8 mouse cellular contexts compared by ENCODE assay signal in the genomic region with DNA sequence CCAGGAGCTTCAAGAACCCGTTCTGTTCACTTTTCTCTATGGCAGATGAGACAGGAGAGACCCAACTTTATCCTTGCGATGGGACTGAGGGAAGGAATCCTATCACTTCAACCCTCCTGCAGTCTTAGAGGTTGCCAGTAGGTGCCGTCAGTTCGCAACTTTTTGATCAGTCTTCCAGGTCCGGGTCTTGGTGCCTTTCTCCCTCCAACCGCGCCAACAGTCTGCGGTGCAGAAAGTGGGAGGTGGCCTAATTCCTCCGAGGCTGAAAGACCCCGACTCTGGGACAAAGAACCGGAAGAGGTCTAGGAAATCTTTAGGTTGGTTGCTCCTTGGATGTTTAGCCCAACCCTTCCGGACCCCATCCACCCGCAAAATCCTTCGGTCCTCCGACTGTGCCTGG. TPM values are rescaled to one million over a fixed set of nuclear protein-coding genes. Genes with fewer than 3 reads are reported as not detected.
DNase-seq lines count a peak whose midpoint lies in the region; ATAC-seq lines count a peak whose summit lies in the region.

No protein-coding gene starts in this region.

- H3K9ac ChIP-seq in hindbrain, embryonic 12.5 days, result peak overlapping the region; percentile 88

- H3K4me1 ChIP-seq in hindbrain, embryonic 12.5 days, result peaks cover 32% of the 10 kb centered on the region

- no peaks in the 10 kb centered on the region for H3K27me3 ChIP-seq in hindbrain, embryonic 12.5 days

- peak overlapping the region; percentile 91 for H3K27ac ChIP-seq in hindbrain, embryonic 12.5 days

- H3K4me3 ChIP-seq in hindbrain, embryonic 12.5 days, result peak overlapping the region; percentile 65

- H3K4me2 ChIP-seq in hindbrain, embryonic 12.5 days (replicated peaks), result peak overlapping the region; percentile 95

- H3K36me3 ChIP-seq in hindbrain, embryonic 12.5 days, result no peaks in the 10 kb centered on the region

- 1% methylated on average over 15 of the region's 15 CpGs for WGBS in hindbrain, embryonic 12.5 days

- no peaks in the 10 kb centered on the region for H3K9me3 ChIP-seq in hindbrain, embryonic 12.5 days (replicated peaks)

- DNase-seq in Muller cell, postnatal 12 days (ENCODE audit: inconsistent ontology term), result peak; percentile 74
- peak; percentile 58 for DNase-seq in cerebellum, adult 8-10 months
- peak; percentile 56 to 83 for DNase-seq in frontal cortex, postnatal 10 days (ENCODE audit: low spot score in 2 of 2)
- peak; percentile 85 to 88 for DNase-seq in layer of hippocampus, postnatal 10 days (ENCODE audit: low spot score in 2 of 2)
- DNase-seq in lung, postnatal 14 days, result peak; percentile 84
- DNase-seq in ovary, postnatal 36 days (ENCODE audit: low spot score), result peak; percentile 82
- peak; percentile 79 for DNase-seq in thymus, postnatal 14 days

- ATAC-seq in hindbrain, embryonic 12.5 days (ENCODE audit: low FRiP score), result peak; percentile 80

RNA-seq across cellular contexts. Expression of a gene that starts 1.3 kb away (rescaled TPM):
- polyA plus RNA-seq in hindbrain, embryonic 12.5 days (2016; fragmentation: Nextera tagmentation; extraction: Ambion mirVana), result 428 and 445 TPM in 2 replicates
- 10 to 100 TPM; 95.0 to 96.7 TPM for total RNA-seq in layer of hippocampus, postnatal 10 days (2021)

RNA-seq across cellular contexts. Expression of a gene that starts 15.8 kb away (rescaled TPM):
- polyA plus RNA-seq in hindbrain, embryonic 12.5 days (2016; fragmentation: Nextera tagmentation; extraction: Ambion mirVana), result 195 and 199 TPM in 2 replicates
- 10 to 100 TPM; 16.6 to 19.1 TPM for total RNA-seq in layer of hippocampus, postnatal 10 days (2021)

RNA-seq across cellular contexts. Expression of a gene that starts 49.3 kb away (rescaled TPM):
- 0.32 and 0.36 TPM in 2 replicates for polyA plus RNA-seq in hindbrain, embryonic 12.5 days (2016; fragmentation: Nextera tagmentation; extraction: Ambion mirVana)
- total RNA-seq in layer of hippocampus, postnatal 10 days (2021), result under 1 TPM; 0.09 to 0.11 TPM

RNA-seq across cellular contexts. Expression of a gene that starts 57.0 kb away (rescaled TPM):
- 0.88 and 1.1 TPM in 2 replicates for polyA plus RNA-seq in hindbrain, embryonic 12.5 days (2016; fragmentation: Nextera tagmentation; extraction: Ambion mirVana)
- total RNA-seq in layer of hippocampus, postnatal 10 days (2021), result 1 to 10 TPM; 2.4 to 3.6 TPM

Comparison
In these comparisons a context has a peak if more than half of its experiments do, and no peak if none do; other contexts are left out.
1. Peak in every context shown above with its lines: DNase-seq, ATAC-seq, H3K4me3 ChIP-seq and H3K27ac ChIP-seq.